Mouse (Mus musculus) liver, embryonic 14.5 days (tissue): ENCODE results near the gene Ciao2a.

Source experiments
- CTCF ChIP-seq: IDR thresholded peaks from 2 replicates; pipeline ENCODE4 v1.5.1; 2016; ENCODE audit warnings: antibody characterized with exemption, low read depth, control low read depth
- EP300 ChIP-seq: IDR thresholded peaks from 2 replicates; pipeline ENCODE4 v1.6.1; 2016; ENCODE audit warnings: antibody characterized with exemption, low read depth

DNA sequence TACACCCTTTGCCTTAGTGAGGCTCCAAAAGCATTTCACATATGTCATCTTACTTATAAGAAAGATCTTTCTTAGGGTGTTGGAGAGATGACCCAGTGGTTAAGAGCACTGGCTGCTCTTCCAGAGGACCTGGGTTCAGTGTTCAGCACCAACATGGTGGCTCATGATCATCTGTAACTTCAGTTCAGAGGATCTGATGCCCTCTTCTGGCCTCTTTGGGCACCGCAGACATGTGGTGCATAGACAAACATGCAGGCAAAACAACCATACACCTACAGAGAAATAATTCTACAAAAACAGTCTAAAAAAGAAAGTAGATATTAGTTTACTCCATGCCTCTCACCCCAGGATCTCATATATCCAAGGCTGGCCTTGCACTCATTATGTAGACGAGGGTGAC is 33.7 kb downstream of the Ciao2a start:
- TF ChIP-seq CTCF (peak; percentile 61), EP300 (no peak)
